Mouse (Mus musculus) cerebellum, adult 9-11 months (tissue): ENCODE data around the gene Hat1.
"Not testable (repeated sequence)": the region's sequence is repeated elsewhere in the genome, so short reads cannot be mapped to it uniquely, and the experiment has no call there.

Experiments used
- DNase-seq: peaks from one replicate; pipeline ENCODE4 v3.0.0; 2022

Gene Hat1

GRCm38 (mm10) chr2:71388951-71389763 lies at the start of gene Hat1:
TSS of gene Hat1 (plus strand) at chr2:71388958.
- peak; percentile 92 for DNase-seq

DNA sequence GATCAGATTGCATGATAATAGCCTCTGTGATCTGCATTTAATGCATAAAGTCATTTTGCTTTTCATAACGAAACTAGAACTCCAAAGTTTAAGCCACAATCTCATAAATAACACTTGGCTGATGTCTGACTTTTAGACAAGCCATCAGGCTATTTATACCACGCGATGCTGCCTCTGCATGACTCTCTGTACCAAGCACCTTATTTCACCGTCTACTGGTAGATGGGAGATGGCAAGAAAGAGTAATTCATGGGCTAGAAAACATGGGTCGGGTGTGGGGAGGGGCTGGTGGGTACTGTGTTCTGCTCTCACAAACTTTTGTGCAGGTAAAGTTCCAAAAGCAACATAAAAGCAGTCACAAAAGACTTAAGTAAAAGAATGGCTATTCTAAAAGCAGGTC lies 48.6 kb upstream of the Hat1 start:
- DNase-seq, result no peak

GRCm38 (mm10) chr2:71343884-71344640 lies 44.7 kb upstream of the Hat1 start:
- no peak for DNase-seq

GRCm38 (mm10) chr2:71347160-71347559 lies 41.6 kb upstream of the Hat1 start:
- DNase-seq, result no peak

GRCm38 (mm10) chr2:71347732-71348490 lies 40.8 kb upstream of the Hat1 start:
- DNase-seq, result no peak

DNA sequence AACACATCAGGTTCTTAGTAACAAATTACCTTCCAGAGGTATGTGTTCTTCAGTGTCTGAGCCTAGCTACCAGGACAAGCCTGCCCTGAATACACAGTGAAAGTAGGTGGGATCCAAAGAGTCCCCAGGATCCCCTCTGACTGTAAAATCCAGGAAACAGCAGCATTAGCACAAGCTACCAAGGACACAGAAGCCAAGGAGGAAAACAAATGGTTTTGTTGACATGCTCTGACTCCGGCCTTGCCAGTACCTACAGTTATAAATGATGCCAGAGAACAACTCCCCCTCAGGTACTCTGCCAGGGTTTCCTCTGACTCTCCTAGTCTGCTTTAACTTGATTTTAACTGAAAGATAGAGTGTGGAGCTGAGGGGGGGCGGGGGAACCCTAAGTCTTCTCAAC lies 39.2 kb upstream of the Hat1 start:
- no peak for DNase-seq

DNA sequence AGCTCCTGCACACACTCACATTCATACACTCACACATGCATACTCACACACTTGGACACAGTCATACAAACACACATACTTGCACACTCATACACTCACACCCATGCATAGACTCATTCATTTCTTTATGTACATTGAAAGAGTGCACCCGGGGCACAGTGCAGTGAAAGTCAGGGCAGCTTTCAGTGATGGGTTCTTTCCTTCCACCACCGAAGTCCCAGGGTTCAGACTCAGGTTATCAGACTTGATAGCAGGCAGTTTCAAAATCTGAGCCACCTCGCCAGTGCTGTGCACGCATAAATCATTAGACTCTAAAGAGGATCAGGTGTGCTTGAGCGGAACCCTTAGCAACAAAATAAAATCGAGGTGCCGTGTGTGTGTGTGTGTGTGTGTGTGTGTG lies 38.6 kb upstream of the Hat1 start:
- no peak for DNase-seq

DNA sequence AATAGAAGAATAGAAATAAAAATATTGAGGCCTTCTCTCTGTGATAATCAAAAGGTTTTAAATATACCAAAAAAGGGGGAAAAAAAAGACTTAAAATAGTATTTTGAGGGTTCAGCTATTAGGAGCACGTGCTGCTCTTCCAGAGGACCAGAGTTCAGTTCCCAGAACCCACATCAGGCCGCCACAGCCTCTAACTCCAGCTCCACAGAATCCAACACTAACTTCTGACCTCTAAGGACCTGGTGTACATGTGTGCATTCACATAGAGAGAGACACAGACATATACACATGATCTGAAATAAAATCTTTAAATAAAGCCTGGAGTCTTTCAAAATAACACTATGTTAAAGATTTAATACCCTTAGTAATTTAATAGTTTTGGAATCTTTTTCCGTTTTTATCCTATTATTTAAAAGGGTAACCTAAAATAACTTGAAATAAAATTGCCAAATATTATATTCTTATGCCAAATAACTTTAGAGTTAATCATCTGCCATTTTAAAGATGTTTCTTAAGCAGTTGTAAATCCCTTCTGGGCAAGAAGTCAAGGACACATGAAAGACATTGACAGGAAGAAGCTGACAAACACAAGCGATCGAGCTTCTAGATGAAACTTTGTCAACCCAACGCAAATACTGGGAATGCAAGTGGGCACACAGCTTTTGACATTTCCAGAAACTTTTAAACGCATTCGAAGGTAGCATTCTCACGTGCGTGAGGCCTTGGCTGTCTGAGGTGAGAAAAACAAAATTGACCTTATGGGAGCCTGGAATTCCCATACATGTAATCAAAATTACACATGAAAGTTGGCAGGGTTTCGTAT lies 37.6 kb upstream of the Hat1 start:
- DNase-seq, result no peak

- no peak for DNase-seq
Measured at GRCm38 (mm10) chr2:71351727-71351987, 37.1 kb upstream of the Hat1 start.

- no peak for DNase-seq
Measured at GRCm38 (mm10) chr2:71353306-71354054, 35.3 kb upstream of the Hat1 start.

DNA sequence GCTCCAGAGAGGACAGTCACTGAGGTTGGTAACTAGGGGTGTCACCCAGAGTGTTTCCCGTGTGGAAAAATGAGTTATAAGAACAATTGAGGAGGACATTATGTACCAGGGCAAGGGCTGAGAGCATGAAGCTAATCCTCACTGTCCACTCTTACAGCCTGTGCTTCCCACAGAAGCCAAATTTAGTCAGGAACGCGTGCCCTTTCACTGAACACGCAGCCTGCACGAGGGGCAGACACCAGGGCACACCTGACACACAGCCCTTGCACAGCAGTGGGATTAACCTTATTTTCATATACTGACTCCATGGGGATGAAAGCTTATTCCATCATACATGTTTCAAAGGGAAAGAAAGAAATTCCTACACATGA lies 34.7 kb upstream of the Hat1 start:
- no peak for DNase-seq

DNA sequence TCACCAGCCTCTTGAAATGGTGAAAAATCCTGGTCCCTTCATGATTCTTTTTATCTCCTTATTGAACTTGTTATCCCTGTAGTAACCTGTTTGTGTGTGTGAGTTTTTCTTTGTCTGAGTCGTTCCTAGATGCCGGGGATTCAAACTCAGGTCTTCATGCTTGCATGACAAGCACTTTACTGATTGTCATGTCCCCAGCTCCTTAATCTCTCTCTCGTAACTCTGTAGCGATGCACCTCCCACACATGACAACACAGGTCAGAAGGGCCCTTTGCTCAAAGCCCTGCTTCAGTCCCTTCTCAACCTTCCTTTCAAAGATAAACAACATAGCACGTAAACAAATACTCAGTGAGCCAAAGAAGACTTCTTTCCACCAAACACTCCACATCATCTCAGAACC lies 30.4 kb upstream of the Hat1 start:
- DNase-seq, result no peak

DNA sequence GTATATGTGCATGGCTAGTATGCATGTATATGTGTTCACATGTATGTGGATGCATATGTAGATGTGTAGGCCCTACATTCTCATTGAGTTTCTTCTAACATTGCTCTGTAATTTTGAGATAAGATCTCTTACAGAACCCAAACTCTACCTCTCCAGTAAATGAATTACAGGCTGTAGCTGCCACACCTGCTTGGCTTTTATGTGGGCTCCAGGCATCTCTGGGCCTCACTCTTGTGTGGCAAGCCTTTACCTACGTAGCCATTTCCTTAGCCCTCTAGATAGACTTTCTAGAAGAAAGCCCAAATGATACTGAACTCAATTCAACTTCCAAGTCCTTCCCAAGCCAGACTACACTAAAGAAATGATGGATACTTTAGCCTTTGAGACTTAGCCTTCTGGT lies 28.6 kb upstream of the Hat1 start:
- no peak for DNase-seq

DNA sequence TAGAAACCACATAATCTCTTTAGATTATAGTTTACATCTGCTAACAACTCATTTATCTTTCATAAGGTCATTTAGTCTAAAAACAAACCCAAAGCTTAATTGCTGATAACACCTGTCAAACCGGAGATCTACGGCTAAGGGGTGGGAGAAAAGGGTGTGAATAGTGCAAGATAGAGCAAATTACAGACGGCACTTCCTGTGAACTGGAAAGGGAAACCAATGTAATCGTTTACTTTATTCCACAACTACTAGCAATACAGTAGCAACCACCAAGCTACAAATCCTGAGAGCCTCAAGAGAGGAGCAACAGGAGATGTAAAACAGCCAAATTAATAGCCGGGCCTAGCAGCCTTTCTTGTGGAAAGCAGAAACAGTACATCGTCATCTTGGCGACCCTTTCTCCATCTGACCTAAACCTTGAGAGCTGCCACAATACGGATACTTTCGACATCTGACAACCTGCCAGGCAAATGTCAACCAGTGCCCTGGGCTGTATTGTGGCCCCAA lies 22.1 kb upstream of the Hat1 start:
- DNase-seq, result no peak

- DNase-seq, result peak; percentile 89
Measured at GRCm38 (mm10) chr2:71367125-71367880, 21.5 kb upstream of the Hat1 start, which contains the start of gene Slc25a12. TSS of gene Slc25a12 (minus strand) at chr2:71367749.

DNA sequence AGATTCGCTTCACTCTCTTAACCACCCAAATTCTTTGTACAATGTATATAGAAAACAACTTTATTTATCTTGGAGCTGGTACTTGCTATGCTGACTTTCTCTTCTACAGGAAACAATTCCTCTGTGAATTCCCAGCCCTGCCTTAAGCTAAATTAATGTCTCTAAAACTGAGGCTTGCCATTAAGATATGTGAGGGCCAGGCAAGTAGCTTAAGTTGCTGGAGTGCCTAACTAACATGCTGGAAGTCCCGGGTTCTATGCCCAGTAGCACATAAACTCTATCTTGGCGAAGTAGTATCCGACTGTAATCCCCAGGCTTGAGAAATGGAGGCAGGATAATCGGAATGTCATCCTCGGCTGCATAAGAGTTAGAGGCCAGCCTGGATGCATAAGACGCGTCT lies 20.7 kb upstream of the Hat1 start:
- DNase-seq, result no peak

DNA sequence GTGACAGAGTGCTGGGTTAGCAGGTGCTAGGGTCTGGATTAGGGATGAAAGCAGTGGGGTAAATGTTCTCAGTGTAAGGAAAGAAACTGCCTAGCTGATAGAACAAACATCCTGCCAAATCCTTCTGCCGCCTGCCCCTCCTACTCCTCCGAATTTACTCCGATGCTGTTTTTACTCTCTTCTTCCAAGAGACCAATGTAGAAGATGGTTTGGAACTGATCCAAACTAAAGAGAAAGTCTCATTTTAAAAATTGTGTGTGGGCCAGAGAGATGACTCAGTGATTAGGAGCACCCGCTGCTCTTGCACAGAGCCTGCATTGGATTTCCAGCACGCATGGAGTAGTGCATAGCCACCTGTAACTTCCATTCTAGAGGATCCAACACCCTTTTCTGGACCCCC lies 17.0 kb upstream of the Hat1 start:
- DNase-seq, result no peak

- DNase-seq, result not testable (repeated sequence)
Measured at GRCm38 (mm10) chr2:71372261-71372660, 16.5 kb upstream of the Hat1 start.

DNA sequence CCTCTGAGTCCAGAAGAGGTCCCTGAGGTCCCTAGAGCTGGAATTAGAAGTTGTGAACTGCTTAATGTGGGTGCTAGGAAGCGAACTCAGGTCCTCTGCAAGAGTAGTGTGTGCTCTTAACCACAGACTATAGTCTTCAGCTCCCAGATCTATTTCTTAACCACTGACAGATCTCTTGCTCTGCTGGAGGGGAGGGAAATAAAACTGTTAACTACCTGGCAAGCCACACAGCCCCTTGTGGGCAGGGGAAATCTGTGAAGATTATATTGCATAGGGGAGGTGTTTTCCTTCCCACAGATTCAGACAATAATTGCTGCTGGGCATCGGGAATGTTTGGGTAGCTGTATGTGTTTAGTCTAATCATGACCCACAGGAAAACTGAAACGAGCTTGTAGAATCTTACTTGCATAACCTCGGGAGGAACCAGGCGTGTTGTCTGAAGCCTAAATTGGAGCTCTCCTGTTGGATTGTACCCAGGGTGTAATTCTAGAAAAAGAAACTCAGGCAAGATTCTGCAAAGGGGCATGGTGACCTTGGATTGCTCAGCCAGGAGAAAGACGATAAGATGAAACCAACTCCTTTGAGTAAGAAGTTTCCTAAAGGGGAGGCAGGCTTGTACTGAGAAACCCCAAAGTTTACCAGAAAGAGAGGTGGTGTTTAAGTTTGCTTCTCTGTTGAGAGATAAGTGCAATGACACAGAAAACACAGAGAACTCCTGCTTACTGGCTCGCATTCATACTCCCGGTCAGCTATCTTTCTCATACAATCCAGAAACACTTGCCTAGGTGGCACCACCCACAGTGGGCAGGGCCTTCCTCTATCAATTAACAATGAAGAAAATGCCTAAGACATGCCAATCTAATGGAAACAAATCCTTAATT lies 14.2 kb upstream of the Hat1 start:
- DNase-seq, result no peak

- DNase-seq, result no peak
Measured at GRCm38 (mm10) chr2:71376433-71376906, 12.3 kb upstream of the Hat1 start.
